Mouse (Mus musculus): Measurements from ENCODE around the gene Crygc. TPM values are rescaled to one million over a fixed set of nuclear protein-coding genes. Genes with fewer than 3 reads are reported as not detected.

The Crygc gene
- total RNA-seq (2023), result not detected

DNA sequence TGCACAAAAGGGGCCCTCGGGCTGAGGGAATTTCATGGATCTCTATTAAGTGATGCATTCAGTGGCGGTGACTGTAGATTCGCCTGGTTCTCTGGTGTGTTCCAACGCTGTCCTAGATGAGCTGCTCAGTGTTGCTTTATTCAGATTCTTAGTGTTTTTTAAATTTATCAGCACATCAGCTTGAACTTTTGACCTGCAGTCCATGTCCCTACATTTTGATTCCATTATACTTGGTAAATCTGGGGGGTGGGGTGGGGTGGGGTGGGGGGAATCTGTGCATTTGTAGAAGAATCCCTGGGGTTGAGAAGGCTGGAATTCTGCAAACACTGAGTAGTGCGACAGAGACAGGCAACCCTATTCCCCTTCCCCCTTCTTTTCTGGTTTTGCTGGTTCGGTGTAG, at the start of gene Crygc:
Crygc (minus strand) TSS at position 101 of the 400 bp plus-strand sequence.

DNA sequence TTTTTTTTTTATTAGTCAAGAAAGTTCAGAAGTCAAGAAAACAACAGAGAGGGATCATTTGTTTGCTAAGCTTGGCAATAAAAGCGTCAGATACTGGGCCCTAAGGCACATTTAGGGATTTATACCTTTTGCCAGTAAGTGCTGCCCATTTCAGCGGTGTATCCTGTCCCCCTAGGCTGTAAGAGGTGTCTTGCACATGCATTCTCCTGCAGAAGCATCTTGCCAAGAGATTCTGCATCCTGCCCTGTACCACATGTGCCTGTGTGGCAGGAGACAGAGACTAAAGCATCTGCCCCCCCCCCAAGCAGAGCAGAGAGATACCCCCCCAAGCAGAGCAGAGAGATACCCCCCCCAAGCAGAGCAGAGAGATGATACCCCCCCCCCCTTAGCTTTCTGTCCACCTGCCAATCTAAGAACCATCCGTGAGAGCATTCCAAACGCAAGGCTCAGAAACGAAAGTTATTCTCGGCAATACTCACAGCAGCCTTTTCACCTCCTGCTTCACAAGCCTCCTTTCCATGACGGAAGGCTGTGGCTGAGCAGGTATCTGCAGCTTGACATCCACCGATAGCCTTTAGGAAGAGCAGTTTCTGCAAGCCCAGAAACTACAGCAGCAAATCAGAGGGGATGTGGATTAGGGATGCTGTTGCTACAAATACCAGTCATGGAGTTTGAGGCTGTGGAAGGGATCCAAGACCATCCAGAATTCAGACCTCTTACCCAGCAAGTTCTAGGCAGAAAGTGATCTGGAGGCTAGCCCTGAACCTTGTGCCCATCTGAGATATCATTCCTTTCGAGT, 49.3 kb upstream of the Crygc start, which contains the start of gene D630023F18Rik:
D630023F18Rik (minus strand) TSS at position 641 of the 799 bp plus-strand sequence.

GRCm38 (mm10) chr1:65119438-65119837, 45.9 kb upstream of the Crygc start, which contains the start of gene Gm28845:
Gm28845 (minus strand) TSS chr1:65119558.

DNA sequence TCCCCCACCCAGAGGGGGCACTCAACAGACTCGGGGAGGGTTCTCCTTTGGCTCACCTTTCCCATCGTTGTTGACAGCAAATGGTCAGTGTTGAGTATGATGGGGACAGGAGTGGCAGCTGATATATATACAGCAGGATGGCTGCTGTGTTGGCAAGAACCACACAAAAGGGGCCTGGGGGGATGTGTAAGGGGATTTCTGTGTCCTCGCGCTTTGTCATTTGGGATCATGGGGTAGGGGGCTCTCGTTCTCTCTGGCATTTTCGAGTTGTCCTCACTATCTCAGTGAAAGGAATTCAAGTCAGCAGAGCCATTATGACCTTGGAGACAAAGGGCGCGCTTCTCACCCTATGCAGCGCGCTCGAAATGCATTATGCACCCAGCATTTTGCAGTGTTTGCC, 29.8 kb upstream of the Crygc start, which contains the start of gene Cryga:
Cryga (minus strand) TSS at position 101 of the 400 bp plus-strand sequence.

DNA sequence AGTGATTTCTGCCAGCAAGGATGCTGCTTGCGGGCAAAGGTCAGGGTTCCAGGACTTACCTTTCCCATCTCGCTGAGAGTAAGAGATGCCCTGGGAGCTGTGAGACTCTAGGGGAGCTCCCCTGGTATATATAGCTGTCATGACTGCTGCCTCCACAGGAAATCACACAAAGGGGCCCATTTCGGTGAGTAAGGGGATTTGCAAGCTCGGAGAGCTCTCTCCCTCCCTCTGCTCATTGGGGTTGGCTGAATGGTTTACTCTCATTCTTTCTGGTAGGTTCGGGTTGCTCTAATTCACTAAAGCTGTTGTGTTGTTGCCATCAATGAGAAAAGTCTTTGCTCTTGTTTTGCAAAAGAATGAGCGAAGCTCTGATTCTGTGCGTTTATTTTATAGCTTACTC, 8.7 kb upstream of the Crygc start, which contains the start of gene Crygb:
Crygb (minus strand) TSS at position 101 of the 400 bp plus-strand sequence.

DNA sequence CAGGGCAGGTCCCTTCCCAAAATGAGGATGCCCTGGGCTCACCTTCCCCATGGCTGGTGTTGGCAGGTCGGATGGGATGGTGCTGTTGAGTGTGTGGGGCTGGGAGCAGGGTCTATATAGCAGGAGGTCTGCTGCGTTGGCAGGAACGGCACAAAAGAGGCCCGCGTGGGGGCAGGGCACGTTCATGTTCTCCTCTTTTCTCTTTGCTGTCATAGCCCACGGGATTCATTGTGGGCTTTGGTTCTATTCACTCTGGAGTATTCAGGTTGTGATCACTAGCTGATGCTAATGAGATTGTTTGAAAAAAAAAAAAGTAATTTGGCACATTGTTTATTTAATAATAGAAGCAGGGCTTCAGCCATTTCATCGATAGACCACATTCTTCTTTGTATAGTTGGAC, 10.1 kb downstream of the Crygc start, which contains the start of gene Crygd:
Crygd (minus strand) TSS at position 101 of the 400 bp plus-strand sequence.

GRCm38 (mm10) chr1:65050952-65051351, 22.5 kb downstream of the Crygc start, which contains the start of gene Cryge:
Cryge (minus strand) TSS chr1:65051149.

GRCm38 (mm10) chr1:65032641-65033040, 40.8 kb downstream of the Crygc start, which contains the start of gene Akr1cl:
Akr1cl (minus strand) TSS chr1:65032759.

Other genes starting within 250 kb of the Crygc start
- 10 to 100 TPM; 47.6 to 61.1 TPM for gene Plekhm3, start 116.9 kb downstream of the Crygc start, total RNA-seq (2023)
- not detected for gene Akr1cl, start 40.9 kb downstream of the Crygc start, total RNA-seq (2023)
- not detected for gene Cryge, start 22.5 kb downstream of the Crygc start, total RNA-seq (2023)
- not detected for gene Crygd, start 10.2 kb downstream of the Crygc start, total RNA-seq (2023)
- gene Crygb, start 8.6 kb upstream of the Crygc start, total RNA-seq (2023), result not detected
- gene Cryga, start 29.7 kb upstream of the Crygc start, total RNA-seq (2023), result not detected
- not detected for gene Gm28845, start 45.9 kb upstream of the Crygc start, total RNA-seq (2023)
- gene D630023F18Rik, start 49.5 kb upstream of the Crygc start, total RNA-seq (2023), result 1 to 10 TPM in 1 of 2 experiments, under 1 TPM in 1; 0.96 to 1.1 TPM
- 10 to 100 TPM; 85.6 to 89.4 TPM for gene Idh1, start 112.8 kb upstream of the Crygc start, total RNA-seq (2023)
- 10 to 100 TPM; 32.2 to 36.3 TPM for gene Pikfyve, start 113.0 kb upstream of the Crygc start, total RNA-seq (2023)
- gene Pth2r, start 208.4 kb upstream of the Crygc start, total RNA-seq (2023), result not detected

Measured in neutrophil, adult 83 days (primary cell).